ENCODE assay signal across 16 mouse cellular contexts in the genomic region with DNA sequence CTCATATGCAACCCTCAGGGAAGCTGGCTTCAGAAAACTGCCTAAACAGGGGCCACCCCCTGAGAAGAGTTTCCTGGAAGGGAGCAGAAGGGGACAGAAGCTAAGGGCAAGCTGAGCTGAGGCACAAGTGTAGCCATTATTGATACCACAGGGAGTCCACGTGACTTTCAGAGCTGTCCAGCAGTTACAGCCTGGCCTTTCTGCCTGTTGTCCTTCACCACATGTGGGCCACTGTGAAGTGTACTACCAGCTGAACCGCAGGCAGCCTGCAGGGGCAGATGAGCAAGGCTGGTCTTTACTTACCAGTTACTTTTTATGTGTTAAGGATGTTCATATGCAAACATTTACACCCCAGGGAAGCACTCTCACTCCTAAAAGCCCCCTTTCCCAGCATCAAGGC.
A peak's percentile ranks its signal among the peaks of the same experiment; 100 is the strongest.
DNase-seq lines count a peak whose midpoint lies in the region; ATAC-seq and TF ChIP-seq lines count a peak whose summit lies in the region.
"Had no signal": no experiment of that assay in that cellular context is flagged by ENCODE, and none has a peak within 500 bp of the region (broad histone marks: within the 10 kb centered on the region; RNA-seq: fewer than 3 reads in every experiment).

No protein-coding gene starts in this region.

- DNase-seq in left cerebral cortex, adult 2 months (ENCODE audit: extremely low spot score in 1 of 2, low spot score in 2 of 2) = no peak
- no peak for DNase-seq in left cerebral cortex, adult 11 months (ENCODE audit: low spot score)
- DNase-seq in stomach, postnatal 0 days (ENCODE audit: low spot score) = no peak
- no peak for DNase-seq in Muller cell, postnatal 12 days (ENCODE audit: inconsistent ontology term)
- no peak for DNase-seq in adrenal gland, adult (ENCODE audit: inconsistent age in 2 of 2, low spot score in 1 of 2)
- DNase-seq: adrenal gland, postnatal 10 days; cerebellum, postnatal 10 days; heart, adult 18-20 months; heart, postnatal 10 days; kidney, postnatal 14 days; lung, postnatal 10 days had no signal

- intact Hi-C loops in left cerebral cortex, adult 2 months (cut with DNase I) = no loop called here

- no peaks in the 10 kb centered on the region for H3K9me3 ChIP-seq in forebrain, embryonic 13.5 days (replicated peaks)
- no peaks in the 10 kb centered on the region for H3K9me3 ChIP-seq in forebrain, embryonic 16.5 days (ENCODE audit: control insufficient read depth, low read length)
- H3K9me3 ChIP-seq in midbrain, embryonic 12.5 days = no peaks in the 10 kb centered on the region
- no peaks in the 10 kb centered on the region for H3K9me3 ChIP-seq in stomach, postnatal 0 days (ENCODE audit: control insufficient read depth, low read length)
- H3K9me3 ChIP-seq: forebrain, embryonic 12.5 days had no signal

- no peak overlapping the region for H3K9ac ChIP-seq in forebrain, embryonic 13.5 days
- no peak overlapping the region for H3K9ac ChIP-seq in forebrain, embryonic 16.5 days (replicated peaks; ENCODE audit: low read depth, low read length)
- H3K9ac ChIP-seq in midbrain, embryonic 12.5 days (replicated peaks) = no peak overlapping the region
- H3K9ac ChIP-seq in stomach, postnatal 0 days (ENCODE audit: low read length) = no peak overlapping the region
- H3K9ac ChIP-seq: forebrain, embryonic 12.5 days had no signal

- no peak for TF ChIP-seq EP300 in stomach, postnatal 0 days (optimal IDR thresholded peaks at IDR 0.05)

- no peak overlapping the region for H3K4me2 ChIP-seq in forebrain, embryonic 13.5 days
- H3K4me2 ChIP-seq in forebrain, embryonic 16.5 days (ENCODE audit: low read length) = no peak overlapping the region
- H3K4me2 ChIP-seq in midbrain, embryonic 12.5 days (replicated peaks) = no peak overlapping the region
- H3K4me2 ChIP-seq in stomach, postnatal 0 days (replicated peaks; ENCODE audit: low read depth) = no peak overlapping the region
- H3K4me2 ChIP-seq: forebrain, embryonic 12.5 days had no signal

- no peak overlapping the region for H3K4me3 ChIP-seq in forebrain, embryonic 13.5 days
- no peak overlapping the region for H3K4me3 ChIP-seq in forebrain, embryonic 16.5 days (replicated peaks; ENCODE audit: low read length)
- no peak overlapping the region for H3K4me3 ChIP-seq in left cerebral cortex, adult 2 months
- no peak overlapping the region for H3K4me3 ChIP-seq in midbrain, embryonic 12.5 days
- no peak overlapping the region for H3K4me3 ChIP-seq in stomach, postnatal 0 days (ENCODE audit: low read depth, low read length)
- H3K4me3 ChIP-seq: forebrain, embryonic 12.5 days had no signal

- peak; percentile 38; the same call in 1 of the 2 replicates for ATAC-seq in forebrain, embryonic 13.5 days
- ATAC-seq in forebrain, embryonic 16.5 days = no peak
- ATAC-seq in midbrain, embryonic 12.5 days (ENCODE audit: low FRiP score, low read depth) = 0 out of 2 replicates have a peak, but pooled peaks have one; percentile 38
- no peak for ATAC-seq in stomach, postnatal 0 days (ENCODE audit: low FRiP score, low TSS enrichment)
- ATAC-seq: intestine, embryonic 16.5 days had no signal

- H3K4me1 ChIP-seq in forebrain, embryonic 13.5 days = no peaks in the 10 kb centered on the region
- no peaks in the 10 kb centered on the region for H3K4me1 ChIP-seq in forebrain, embryonic 16.5 days (replicated peaks; ENCODE audit: control insufficient read depth, insufficient read depth, low read length)
- no peaks in the 10 kb centered on the region for H3K4me1 ChIP-seq in midbrain, embryonic 12.5 days
- H3K4me1 ChIP-seq in stomach, postnatal 0 days (replicated peaks; ENCODE audit: control insufficient read depth, insufficient read depth) = no peaks in the 10 kb centered on the region
- H3K4me1 ChIP-seq: forebrain, embryonic 12.5 days had no signal

- H3K27ac ChIP-seq in forebrain, embryonic 13.5 days = no peak overlapping the region
- no peak overlapping the region for H3K27ac ChIP-seq in forebrain, embryonic 16.5 days (ENCODE audit: low read length)
- H3K27ac ChIP-seq in left cerebral cortex, adult 2 months = peak overlapping the region; percentile 12; the same call in 1 of the 2 replicates
- H3K27ac ChIP-seq in midbrain, embryonic 12.5 days (replicated peaks) = no peak overlapping the region
- no peak overlapping the region for H3K27ac ChIP-seq in stomach, postnatal 0 days (replicated peaks)
- H3K27ac ChIP-seq: forebrain, embryonic 12.5 days had no signal

- no peak; the same call in 1 of the 2 replicates for TF ChIP-seq CTCF in left cerebral cortex, adult 2 months (IDR thresholded peaks at IDR 0.05)
- TF ChIP-seq CTCF in stomach, postnatal 0 days (IDR thresholded peaks at IDR 0.05; ENCODE audit: low read depth) = peak; percentile 3; the same call in 1 of the 2 replicates

- no peaks in the 10 kb centered on the region for H3K36me3 ChIP-seq in forebrain, embryonic 13.5 days (ENCODE audit: poor library complexity, severe bottlenecking)
- no peaks in the 10 kb centered on the region for H3K36me3 ChIP-seq in forebrain, embryonic 16.5 days (ENCODE audit: control insufficient read depth, insufficient read depth)
- H3K36me3 ChIP-seq in midbrain, embryonic 12.5 days = no peaks in the 10 kb centered on the region
- no peaks in the 10 kb centered on the region for H3K36me3 ChIP-seq in stomach, postnatal 0 days (ENCODE audit: control insufficient read depth, insufficient read depth, low read length)
- H3K36me3 ChIP-seq: forebrain, embryonic 12.5 days had no signal

- H3K27me3 ChIP-seq in forebrain, embryonic 13.5 days = no peaks in the 10 kb centered on the region
- no peaks in the 10 kb centered on the region for H3K27me3 ChIP-seq in forebrain, embryonic 16.5 days (replicated peaks; ENCODE audit: control insufficient read depth, insufficient read depth, low read length)
- no peaks in the 10 kb centered on the region for H3K27me3 ChIP-seq in midbrain, embryonic 12.5 days
- no peaks in the 10 kb centered on the region for H3K27me3 ChIP-seq in stomach, postnatal 0 days (ENCODE audit: control insufficient read depth, insufficient read depth, low read length)
- H3K27me3 ChIP-seq: forebrain, embryonic 12.5 days had no signal

- 2% methylated on average over 2 of the region's 2 CpGs for WGBS in forebrain, embryonic 13.5 days
- WGBS in forebrain, embryonic 16.5 days = 12% methylated on average over 2 of the region's 2 CpGs
- 0% methylated on average over 2 of the region's 2 CpGs for WGBS in midbrain, embryonic 12.5 days
- 11% methylated on average over 2 of the region's 2 CpGs for WGBS in stomach, postnatal 0 days

Comparison
In these comparisons a context has a peak if more than half of its experiments do, and no peak if none do; other contexts are left out.
1. ATAC-seq: peak in forebrain, embryonic 13.5 days (single experiment) and midbrain, embryonic 12.5 days (single experiment); none in forebrain, embryonic 16.5 days (single experiment) and stomach, postnatal 0 days (single experiment).